Mouse (Mus musculus) layer of hippocampus, adult 9-10 months (tissue): Measurements from ENCODE around the gene Hnrnpc.
"Not testable (repeated sequence)": the region's sequence is repeated elsewhere in the genome, so short reads cannot be mapped to it uniquely, and the experiment has no call there.

Source experiments
- DNase-seq: peaks from one replicate; pipeline ENCODE4 v3.0.0; 2022; ENCODE audit warnings: low spot score

Hnrnpc gene

DNA sequence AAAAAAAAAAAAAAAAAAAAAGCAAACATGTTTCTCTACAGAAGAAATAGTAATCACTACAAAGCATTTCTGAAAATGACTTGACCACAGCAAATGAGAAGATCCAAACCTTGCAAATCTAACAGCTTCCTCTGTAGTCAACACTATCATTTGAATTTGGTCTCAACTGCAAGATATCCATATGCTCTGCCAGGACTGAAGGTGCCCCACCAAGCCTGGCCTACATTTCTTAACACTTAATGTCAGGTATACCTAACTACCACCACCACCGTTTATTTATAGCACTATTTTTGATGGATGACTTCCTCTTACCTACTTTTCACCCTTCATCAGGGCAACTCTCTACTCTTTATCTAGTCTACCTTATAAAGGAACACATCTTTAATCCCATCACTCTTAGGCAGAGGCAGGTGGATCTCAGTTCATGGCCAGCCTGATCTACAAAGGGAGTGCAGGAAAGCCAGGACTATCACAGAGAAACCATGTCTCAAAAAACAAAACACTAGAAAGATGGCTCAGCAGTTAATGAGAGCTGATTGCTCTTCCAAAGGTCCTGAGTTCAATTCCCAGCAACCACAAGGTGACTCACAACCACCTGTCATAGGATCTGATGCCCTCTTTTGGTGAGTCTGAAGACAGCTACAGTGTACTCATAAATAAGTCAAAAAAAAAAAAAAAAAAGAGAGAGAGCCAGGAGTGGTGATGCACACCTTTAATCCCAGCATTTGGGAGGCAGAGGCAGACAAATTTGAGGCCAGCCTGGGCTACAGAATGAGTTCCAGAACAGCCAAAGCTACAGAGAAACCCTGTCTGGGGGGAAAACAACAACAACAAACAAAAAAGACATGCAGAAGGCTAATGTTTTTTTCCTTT, 2.3 kb downstream of the Hnrnpc start:
- no peak for DNase-seq

DNA sequence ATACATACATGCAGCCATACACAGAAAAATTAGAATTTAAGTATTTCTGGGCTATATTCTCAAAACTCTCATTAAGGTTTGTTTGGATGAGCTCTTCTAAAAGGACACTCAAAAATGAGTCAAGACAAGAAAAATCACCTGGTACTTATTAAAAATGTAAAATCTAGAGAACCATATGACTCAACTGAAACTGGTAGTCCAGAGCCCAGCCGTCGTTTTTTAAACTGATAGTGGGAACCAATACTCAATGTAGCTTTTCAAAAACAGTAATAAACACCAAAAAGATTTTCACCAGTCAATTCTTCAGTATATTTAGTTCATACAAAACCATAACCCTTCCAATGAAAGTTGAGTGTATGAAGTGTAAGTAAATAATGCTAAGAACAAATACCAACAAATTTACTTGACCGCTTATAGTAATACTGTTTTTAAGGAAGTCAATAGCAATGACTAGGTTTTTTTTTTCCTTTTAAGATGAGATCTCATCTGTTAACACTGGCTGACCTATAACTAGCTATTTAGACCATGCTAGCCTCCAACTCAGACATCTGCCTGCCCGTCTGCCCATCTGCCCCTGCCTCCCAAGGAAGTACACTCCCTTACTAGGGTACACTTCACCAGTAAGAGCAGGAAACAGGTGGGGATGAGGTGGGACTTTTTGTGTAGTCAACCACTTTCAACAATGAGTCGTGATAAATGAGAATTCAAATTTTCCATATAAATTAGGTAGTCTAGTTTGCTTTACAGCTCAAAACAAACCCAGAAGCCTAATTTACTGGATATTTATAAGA, 3.5 kb downstream of the Hnrnpc start:
- no peak for DNase-seq

DNA sequence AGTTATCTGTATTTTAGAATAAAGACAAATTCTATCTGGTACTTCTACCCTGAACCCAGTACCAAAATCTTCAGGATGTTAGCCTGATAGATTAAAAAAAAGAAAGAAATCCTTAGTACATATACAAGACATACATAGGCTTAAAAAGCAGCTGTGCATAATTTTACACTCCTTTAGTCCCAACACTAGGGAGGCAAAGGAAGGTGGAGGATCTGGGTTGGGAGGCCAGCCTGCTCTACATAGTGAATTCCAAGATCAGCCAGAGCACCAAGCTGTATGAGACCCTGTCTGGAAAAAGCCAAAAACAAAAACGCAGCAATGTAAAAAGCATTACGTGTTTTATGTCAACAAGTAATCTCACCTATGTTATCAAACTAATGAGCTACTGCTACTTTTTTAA, 4.3 kb downstream of the Hnrnpc start:
- no peak for DNase-seq

DNA sequence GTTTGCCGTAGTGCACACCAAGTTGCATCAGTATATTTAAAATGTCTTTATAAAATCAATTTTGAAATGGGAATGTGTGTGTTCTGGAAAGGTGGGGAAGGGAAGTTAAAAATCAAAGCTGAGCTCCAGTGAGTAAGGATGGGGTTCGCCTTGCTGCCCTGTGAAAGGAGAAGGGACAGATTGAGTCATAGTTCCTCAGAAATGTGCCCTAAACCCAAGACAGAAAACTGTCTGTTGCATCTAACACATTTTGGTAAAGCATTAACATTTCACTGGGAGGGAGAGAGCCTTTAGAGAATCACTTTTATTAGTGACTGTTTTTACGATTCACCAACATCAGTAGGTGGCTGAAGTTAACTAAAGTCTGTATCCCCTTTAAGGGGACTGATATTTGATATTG, 5.4 kb downstream of the Hnrnpc start:
- not testable (repeated sequence) for DNase-seq

DNA sequence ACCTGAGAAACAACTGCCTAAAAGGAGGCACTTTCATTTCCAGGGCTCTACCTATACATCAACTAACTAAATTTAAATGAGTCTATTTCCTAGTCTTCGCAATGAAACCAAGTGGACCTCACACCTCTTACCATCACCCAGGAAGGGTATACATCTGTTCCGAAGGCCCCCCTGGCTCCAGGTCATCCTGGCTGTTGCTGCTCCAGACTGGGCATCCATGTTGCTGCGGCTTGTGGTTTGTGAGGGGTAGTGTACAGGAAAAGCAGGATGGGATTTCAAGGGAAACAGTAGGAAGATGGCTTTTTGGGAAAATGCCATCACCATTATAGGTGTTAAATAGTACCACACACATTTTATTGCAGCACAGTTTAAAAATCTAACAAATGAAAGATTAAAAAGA, 6.6 kb downstream of the Hnrnpc start:
- DNase-seq = not testable (repeated sequence)

DNA sequence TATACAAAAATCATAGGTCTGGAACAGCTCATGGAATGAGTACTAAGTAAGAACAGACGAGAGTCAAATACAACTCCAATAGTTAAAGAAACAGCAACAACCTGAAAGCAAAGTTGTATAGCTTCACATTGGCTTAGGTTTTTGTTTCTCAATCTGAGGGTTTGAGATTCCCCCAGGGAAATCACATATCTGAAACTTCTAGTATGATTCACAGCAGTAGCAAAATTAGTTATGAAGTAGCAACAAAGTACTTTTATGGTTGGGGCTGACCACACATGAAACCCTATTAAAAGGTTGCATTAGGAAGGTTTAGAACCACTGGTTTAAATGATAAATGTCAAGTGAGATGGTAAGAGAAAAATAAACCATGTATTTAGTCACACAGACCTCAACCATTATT, 9.3 kb downstream of the Hnrnpc start:
- DNase-seq = no peak

DNA sequence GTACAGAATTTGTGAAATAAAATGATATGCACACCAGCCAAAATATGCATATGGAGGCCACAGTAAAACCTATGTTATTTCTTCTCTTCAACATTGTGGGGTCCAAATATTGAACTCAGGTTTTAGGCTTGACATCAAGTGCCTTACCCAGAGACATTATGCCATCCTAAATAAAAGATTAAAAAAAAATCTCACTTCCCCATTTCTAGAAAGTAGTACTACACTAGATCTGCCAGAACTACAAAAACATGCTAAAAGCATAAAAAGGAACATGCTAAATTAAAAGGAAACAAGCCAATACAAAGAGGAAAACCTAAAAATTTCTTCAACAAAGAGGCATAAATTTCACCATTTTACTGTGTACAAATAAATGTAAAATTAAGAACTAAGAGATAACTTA, 20.7 kb downstream of the Hnrnpc start:
- no peak for DNase-seq

DNA sequence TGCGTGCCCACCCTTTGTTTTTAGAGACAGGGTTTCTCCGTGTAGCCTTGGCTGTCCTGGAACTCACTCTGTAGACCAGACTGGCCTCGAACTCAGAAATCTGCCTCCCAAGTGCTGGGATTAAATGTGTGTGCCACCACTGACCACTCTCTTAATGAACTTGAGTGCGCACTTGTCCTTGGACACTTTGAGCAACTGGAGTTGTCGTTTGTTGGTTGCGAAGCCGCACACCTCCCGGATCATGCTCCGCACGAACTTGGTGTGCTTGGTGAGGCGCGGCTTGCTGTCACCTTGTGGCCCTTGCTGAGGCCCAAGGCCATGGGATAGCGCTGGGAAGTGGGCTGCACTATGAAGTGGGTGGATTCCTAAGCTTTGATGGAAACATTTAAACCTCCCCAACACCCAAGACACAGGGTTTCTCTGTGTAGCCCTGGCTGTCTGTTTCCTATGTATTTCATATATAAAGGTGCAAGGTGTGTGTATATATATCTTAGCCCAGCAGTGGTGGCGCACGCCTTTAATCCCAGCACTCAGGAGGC, 32.2 kb downstream of the Hnrnpc start:
- no peak for DNase-seq

DNA sequence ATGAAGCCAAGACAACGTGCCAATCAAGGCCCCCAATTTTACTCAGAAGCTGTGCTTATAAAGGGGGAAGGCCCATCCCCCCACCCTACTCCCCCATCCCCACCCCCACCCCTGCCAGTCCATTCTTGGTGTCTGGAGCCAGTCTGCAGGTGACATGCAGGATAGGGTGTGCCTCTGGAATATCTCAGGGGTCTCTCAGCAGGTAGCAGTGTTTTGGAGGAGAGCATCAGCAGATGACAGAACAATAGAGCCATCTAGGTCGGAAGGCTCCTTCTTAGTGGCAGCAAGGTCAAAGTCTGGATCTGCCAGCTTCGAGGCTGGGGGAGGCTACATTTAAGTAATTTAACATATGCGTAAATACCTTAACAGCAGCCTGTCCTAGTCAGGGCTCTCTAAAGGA, 37.7 kb downstream of the Hnrnpc start:
- no peak for DNase-seq

DNA sequence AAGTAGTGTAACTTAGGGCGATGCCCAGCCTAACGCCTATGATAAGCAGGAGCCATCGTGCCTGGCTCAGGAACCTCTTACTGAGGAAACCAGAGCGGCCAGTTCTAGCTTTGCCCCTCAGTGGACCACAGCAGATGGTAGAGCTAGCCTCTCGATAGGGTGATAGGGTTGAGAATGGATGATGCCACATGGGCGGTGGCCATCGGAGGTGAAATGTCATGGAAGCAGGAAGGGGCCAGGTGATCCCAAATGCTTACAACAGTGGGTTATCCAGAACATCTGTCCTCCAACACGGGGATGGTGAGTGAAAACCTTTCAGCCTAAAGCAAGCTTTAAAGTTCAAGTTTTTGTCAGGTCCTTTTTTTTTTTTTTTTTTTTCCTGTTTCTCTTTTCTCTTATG, 42.0 kb downstream of the Hnrnpc start:
- no peak for DNase-seq

DNA sequence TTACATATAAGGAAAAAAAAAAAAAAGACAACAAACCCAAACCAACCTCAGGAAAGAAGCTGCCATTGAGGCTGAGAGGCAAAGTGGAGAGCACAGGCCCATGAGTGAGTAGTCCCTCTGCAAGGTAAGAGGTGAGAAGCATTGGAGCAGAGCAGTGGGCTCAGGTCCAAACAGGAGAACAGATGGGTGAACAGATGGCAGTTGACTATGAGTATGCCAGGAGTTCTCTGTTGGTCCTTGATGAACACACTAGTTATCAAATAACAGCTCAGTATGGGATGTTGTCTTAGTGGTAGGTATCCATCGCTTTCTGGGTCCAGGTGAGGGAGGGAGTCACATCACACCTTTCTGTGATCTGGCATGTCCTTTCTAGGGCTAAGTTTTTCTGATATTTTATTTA, 43.0 kb downstream of the Hnrnpc start:
- DNase-seq = no peak

DNA sequence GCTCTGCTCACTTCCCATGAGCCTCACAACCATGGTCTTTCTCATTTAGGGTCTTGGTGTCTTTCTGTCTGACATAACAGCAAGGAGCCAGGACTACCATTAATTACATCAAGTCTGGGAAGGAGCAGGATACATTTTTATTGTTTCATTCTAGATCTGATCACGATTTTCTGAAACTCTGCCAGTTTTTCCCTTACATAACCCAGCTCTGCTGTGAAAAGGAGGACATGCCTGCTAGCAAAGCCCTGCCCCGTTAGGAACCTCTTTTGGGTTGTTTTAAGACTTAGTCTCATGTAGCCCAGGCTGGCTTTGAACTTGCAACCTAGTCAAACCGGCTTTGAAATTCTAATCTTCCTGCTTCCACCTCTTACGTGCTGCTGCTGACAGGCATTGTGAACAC, 43.8 kb downstream of the Hnrnpc start:
- no peak for DNase-seq

DNA sequence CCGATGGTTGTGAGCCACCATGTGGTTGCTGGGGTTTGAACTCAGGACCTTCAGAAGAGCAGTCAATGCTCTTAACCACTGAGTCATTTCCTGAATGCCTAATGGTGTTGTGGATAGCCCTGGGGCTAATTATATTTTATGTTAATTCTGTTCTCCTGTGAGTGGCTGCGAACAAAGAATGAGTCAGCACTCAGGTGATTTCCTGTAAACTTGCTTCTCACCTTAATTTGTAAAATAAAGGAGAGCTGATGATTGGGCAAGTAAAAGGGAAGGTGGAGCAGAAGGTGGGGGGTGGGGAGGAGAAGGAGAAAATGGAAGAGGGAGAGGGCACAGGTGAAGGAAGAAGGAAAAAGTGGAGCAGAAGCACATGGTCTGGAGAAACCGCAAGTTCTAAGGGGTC, 51.1 kb downstream of the Hnrnpc start:
- DNase-seq = not testable (repeated sequence)

DNA sequence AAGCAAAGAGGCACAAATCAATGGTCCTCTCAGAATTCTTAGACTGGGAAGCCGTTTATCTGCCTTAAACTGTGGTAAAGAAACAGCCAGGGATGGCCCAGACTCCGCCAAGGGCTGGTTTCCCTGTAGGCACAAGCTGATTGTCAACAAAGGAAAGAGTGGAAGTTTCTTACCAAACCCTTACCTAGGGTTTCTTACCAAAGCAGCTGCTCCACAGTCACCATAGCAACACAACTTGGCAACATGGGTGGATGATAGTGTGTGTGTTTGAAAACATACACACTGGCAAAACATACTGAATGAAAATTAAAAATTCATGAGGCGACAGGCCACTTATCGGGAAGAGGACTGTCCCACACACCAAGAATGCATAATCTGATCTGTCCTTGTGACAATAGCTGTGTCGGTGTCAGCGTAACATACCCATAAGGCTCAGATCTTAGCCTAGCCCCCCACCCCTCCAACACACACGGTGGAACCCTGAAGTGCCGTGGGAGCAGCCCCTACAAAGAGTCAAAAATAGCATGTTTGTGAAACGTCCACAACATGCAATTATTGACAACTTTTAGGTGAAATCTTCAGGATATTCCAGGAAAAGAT, 57.8 kb downstream of the Hnrnpc start:
- no peak for DNase-seq

DNA sequence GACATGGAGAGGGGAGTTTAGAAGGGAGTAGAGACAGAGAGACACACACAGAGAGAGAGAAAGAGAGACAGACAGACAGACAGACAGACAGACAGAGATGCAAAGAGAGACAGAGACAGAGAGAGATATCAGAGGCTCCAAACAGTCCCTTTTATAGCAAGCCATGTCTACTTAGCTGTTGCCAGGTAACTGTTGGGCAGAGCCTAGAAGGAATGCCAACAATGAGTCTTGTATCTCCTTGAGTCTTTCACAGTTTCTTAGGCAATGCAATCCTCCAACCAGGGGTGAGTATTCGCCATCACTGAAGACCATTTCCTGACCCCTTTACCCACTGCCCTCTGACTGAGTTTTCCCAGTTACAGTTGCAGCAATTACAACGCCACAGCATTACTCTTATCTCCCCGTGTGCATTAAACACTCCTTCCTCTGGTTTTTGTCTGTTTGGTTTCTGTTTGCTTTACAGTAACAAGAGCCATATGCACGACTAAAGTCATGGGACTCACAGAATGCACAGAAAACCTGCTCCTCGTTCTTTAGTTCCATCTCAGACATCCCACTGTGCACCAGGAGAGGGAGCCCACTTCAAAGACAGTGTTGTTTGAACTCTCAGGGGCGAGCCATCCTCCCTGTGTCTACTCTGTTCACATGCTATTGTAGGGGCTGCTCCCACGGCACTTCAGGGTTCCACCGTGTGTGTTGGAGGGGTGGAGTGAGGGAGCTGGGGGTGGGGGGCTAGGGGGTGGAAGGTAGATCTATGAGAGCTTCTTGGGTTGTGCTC, 58.7 kb downstream of the Hnrnpc start:
- no peak for DNase-seq

DNA sequence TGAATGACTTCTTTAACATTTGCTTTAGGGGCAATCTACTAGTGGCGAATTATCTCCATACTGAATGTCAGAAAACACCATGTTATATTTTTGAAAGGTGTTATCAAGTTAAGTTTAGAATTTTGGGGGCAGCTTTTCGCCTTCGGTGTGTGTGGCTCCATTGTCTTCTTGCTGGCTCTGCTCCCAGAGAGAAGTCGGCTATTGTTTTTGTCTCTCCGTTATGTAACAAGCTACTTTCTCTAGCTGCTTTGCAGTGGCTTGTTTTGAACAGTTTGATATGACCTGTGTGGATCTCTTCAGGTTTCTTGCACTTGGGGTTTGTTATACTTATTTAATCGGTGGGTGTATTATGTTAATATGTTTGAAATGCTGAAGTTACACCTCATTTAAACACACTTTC, 60.4 kb downstream of the Hnrnpc start:
- no peak for DNase-seq

DNA sequence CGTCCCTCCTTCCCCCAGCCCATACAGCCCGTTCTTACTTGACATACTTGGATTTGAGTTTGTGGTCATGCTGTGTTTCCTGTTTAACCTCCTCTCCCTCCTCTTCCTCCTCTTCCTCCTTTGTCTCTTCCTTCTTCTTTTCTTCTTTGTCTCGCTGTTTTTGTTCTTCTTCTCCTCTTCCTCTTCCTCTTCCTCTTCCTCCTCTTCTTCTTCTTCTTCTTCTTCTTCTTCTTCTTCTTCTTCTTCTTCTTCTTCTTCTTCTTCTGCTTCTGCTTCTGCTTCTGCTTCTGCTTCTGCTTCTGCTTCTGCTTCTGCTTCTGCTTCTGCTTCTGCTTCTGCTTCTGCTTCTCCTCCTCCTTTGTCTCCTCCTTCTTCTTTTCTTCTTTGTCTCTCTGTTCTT, 61.5 kb downstream of the Hnrnpc start, which contains the start of gene Olfr221:
Gene Olfr221 (minus strand): TSS at position 101 of the 400 bp plus-strand sequence.
- DNase-seq = not testable (repeated sequence)

DNA sequence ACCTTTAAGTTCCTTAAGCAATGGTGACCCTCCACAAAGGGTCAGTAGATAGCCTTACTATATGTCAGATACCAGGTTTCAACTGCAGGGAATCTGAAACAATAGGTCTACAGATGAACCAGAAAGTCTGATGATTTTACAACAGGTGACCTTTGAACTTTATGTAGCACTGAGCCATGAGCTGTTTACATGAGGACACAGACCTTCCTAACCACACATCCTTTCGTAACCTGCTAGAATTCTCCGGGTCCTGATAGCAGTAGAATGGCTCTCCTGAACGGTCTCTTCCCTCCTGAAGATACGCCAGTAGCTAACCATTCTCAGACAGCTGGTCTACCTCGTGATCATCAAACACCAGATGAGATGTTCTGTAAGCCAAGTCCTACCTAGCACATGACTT, 64.5 kb downstream of the Hnrnpc start:
- DNase-seq = no peak

DNA sequence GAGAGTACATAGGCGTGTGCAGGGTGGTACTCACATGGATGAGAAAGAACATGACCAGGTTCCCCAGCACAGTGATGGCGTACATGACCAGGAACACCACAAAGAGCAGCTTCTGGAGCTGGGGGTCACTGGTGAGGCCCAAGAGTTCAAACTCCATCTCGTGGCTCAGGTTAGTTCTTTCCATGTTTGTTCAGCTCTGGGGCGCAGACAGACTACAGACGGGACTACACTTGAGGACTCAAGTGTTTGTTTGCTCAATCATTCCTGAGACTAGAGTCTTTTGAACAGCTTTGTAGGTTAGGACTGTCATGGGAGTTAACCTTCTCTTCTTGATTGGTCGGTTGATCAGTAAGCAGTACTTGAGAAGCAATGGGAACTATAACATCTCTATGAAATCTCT, 67.9 kb downstream of the Hnrnpc start:
- no peak for DNase-seq

DNA sequence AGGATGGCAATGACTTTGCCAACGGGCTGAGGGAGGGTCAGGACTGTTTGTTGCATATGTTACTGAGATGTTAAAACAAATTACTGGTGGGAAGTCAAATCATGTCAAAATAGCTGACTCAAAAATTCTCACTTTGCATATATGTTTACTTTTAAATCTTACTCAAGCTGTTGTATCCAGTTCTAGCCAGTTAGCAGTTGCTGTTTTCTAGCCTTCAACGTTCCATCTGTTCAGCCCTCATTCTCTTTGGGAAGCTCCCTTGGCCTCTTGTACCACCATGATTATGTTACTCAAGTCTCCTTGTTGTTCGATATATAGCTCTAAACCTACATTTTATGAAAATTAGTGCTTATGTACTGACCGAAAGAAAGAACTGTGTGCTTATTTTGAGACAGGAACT, 77.5 kb downstream of the Hnrnpc start:
- DNase-seq = no peak

DNA sequence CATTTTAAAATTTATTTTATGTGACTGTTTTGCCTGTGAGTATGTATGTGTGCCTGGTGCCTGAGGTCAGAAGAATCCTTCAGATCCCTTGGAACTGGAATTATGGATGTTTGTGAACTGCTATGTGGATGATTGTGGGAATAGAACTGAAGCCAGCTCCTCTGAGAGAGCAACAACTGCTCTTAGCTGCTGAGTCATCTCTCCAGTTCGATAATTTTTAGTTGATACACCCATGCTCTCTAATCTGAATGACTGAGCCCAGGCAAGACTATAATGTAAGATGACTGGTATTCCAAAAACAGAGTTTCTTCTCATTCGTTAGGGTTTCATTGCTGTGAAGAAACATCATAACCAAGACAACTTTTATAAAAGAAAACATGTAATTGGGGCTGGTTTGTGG, 79.7 kb downstream of the Hnrnpc start:
- DNase-seq = no peak
